Mouse (Mus musculus) CD4-positive, CD25-positive, alpha-beta regulatory T cell, adult 4 months (primary cell): ENCODE measurements around the gene Dennd6a. TPM values are rescaled to one million over a fixed set of nuclear protein-coding genes. Genes with fewer than 3 reads are reported as not detected.

Experiments
- ATAC-seq: one replicate; pipeline ENCODE4 v1.8.0; 2017
- polyA plus RNA-seq, 2 experiments: library from polyadenylated mRNA; unstranded; fragments of 100-300 nt; shearing (Covaris generic); gene quantifications; one replicate each; pipeline ENCODE4 v1.2.1; 2017

Gene Dennd6a
- polyA plus RNA-seq, 2 experiments from 2014 or later: 4.1 to 6.4 TPM

DNA sequence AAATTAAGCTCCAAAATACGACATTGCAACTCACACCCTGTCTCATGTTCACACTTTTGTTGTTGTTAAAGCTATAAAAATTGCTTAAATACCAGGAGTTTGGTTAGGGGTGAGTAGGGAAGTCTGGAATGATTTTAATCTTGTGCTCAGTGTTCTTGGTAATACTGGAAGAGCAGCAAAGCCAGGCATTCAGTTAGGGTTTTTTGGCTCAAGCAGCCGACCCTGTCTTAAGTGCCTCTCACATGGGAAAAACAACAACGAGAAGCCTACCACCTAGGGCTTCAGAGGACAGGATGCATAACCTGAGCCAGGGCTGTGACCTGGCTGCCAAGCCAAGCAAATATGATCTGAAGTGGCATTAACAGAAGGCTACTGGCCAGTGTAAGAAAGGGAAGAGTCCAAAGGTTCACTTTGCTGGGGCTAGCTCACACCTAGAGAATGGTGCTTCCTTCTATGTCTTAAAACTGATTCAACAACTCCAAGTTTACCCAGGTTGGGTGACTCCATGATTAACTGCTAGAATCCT lies 2.7 kb downstream of the Dennd6a start:
- ATAC-seq: no peak

GRCm38 (mm10) chr14:26578791-26579191 lies 5.1 kb downstream of the Dennd6a start:
- ATAC-seq: peak; percentile 16

- ATAC-seq: peak; percentile 79
These were observed 6.0 kb downstream of the Dennd6a start for GRCm38 (mm10) chr14:26579346-26580343.

DNA sequence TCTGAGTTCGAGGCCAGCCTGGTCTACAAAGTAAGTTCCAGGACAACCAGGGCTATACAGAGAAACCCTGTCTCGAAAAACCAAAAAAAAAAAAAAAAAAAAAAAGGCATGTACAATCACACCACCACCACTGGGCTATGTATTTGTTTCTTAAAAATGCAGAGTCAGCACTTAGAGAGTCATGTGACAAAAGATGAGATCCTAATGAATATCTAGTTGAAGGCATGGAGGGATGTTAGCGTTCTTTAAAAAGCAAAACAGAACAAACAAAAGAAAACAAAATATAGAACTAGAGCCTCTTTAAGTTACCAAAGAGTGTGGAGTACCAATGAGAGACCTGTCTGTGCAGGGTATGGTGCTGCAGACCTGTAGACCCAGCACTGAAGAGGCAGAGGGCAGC lies 10.0 kb downstream of the Dennd6a start:
- ATAC-seq: no peak

GRCm38 (mm10) chr14:26587116-26587515 lies 13.5 kb downstream of the Dennd6a start:
- ATAC-seq: peak; percentile 23

- ATAC-seq: no peak
These were observed 17.7 kb downstream of the Dennd6a start for GRCm38 (mm10) chr14:26591353-26591752.

DNA sequence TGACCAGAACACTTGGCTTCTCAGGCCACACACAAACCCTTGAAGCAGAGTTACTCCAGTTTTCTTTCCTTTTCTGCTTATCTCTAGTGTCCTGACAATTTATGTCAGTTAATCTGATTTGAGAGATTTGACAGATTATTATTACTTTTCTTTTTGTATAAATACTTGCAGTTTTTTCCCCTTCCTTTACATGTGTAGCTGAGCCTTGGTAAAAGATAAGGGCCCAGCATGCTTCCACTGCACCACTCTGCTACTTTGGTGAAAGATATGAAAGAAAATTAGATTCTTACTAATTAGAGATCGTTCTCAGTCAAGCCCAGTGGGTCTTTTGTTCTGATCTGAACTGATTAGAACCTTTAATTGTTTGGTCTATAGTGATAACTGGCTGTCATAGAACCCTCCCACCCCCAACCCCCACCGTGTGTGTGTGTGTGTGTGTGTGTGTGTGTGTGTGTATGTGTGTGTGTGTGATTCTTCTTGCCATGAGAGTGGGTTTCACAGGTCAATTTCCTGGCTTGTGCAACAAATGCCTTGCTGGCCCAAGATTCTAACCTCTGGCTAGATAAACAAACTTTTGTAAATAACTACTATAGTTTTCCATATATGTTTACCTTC lies 19.7 kb downstream of the Dennd6a start:
- ATAC-seq: no peak

DNA sequence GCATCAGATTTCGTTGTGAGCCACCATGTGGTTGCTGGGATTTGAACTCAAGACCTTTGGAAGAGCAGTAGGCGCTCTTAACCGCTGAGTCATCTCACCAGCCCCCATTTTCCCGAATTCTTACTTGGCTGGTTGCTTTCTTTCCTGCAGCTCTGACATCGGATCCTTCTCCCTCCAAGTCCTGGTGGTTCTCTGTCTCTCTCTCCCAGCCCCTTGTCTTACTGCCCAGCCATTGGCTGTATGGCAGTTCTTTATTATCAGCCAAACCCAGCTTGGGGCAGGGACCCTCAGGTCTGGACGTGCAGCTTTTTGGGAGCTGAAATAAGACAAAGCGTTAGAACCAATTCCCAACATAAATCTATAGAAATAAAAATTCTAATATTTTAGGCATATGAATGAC lies 21.5 kb downstream of the Dennd6a start:
- no peak for ATAC-seq

DNA sequence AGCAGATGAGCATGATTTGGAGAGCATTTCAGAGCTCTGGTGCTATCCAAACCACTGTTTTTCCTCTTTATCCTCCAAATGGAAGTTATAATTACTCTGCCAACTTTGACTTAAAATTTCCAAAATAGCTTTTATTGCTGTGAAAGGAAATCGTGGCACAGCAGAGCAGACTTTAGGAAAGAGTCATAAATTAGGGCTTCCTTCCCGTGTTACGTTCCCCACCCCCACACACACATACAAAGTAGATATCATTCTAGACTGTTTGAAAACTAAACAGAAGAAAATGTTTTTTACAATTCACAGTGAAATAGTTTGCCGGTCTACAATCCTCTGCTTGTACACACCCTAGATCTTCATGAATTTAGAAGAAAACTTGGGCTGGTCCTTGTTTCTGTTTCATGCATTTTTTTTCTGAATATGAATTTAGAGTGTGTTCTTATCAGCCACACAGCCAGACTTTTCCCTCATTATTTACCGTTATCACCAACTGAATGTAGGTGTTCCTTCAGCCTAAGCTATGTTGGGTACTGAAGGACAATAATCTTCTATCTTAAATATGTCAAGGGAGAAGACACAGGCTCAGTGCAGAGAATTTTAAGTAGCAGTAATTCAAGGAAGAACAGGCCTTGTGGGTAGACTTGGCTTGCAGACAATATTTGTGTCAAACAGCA lies 22.2 kb downstream of the Dennd6a start:
- ATAC-seq: no peak

DNA sequence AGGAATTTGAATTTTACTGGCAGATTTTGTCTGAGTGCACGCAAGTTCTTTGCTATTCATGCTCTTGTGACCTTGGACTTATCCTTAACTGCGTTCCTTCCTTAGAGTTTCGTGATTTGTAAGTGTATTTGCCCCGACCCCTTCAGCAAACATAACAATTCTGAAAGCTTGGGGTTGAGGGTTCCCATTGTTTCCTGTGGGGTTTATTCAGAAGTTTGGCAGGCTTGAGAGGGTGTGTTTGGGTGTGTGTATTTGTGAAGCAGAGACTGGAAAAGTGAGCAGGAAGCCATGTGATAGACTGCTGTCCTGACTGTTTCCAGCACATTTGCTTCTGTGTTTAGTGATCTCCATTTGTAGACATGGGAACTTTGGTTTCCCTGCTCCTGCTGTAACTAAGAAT lies 31.7 kb downstream of the Dennd6a start:
- no peak for ATAC-seq

GRCm38 (mm10) chr14:26609674-26610073 lies 36.0 kb downstream of the Dennd6a start:
- ATAC-seq: no peak

DNA sequence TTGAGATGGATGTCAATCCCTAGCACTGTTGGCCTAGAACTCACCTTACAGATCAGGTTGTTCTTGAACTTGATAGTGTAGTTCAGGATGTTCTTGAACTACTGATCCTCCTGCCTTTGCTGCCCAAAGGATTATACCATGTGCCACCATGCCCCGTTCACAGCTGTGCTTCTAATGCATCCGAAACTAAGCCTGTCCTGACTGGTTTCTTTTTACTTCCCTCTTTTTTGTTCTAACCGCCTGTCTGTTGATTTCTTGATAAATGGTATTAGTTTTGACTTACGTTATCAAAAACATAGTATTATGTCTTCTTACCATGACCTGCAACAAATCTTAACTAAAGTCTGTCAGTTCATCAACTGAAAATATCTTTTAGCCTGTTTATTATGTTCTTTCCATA lies 37.0 kb downstream of the Dennd6a start:
- no peak for ATAC-seq

DNA sequence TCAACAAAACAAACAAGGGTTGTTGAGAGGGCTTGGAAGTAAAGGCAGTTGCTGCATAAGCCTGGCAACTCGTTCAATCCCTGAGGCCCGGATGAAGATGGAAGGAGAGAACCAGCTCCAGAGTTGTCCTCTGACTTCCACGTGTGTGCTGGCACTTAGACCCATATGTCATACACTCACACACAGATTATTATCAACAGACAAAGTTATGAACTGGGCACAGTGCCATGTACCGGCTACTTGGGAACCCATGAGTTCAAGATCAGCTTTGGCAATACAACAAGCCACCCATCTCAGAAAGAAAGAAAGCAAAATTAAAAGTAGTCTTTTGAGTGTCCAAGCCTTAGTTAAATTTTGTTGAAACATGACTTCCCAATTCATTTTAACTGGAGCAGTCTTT lies 51.6 kb downstream of the Dennd6a start:
- ATAC-seq: no peak

DNA sequence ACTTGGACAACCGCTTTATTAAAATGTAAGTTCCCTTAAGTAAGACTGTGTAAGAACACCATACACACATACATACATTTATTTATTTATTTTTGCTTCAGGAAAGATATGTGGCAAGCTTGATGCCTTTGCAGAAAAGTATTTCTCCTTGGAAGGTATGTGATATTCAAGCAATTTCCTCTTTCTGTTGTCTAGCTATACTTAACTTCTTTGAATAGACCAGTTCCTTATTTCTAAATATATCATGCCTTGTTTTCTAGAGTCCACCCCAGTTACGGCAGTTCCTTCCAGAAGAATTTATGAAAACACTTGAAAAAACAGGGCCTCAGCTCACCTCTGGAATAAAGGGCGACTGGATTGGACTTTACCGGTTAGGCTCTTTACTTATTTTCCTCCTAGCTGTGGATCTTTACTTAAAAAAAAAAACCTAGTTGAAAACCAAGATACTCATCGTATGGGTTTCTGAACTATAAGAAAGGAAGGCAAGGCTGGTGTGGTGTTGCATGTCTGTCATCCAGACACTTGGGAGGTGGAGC lies 53.0 kb downstream of the Dennd6a start:
- no peak for ATAC-seq

- ATAC-seq: no peak
These were observed 63.6 kb downstream of the Dennd6a start for GRCm38 (mm10) chr14:26637025-26637850.

DNA sequence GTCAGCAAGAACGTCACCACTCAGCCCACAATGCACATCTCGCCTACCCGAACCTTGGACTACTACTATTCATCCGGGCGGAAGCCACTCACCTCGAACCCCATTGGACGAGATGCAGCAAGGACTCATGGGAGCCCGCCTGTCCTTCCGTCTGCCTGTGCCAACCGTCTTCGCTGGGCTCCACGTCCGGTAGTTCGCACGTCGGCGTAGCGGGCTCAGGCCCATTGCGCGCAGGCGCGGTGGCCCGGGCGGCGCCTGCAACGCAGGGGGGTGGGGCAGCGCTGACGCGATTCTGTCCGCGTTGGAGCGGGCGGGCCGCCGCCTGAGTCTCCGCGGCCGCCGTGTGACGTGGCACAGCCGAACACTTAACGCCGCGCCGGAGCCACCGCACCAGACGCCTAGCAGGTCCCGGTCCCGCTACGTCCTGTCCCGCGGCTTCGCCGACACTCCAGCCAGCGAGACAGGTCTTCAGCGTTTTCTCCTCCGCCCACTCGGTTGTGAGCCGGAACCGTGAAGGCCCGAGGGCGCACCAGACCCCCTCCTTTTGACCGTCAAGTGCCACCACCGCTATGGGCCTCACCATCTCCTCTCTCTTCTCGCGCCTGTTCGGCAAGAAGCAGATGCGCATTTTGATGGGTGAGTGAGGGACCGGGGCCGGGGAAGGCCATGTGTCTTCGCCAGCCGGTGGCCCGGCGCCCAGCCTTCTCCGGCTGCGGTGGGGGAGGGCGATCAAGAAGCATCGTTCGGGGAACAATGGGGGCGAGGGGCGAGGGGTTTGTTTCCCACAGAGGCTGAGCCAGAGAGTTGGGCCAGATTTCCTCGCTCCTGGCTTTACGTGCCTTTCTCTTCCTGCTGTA lies 64.4 kb downstream of the Dennd6a start, which contains the start of gene Arf4:
Arf4 (plus strand) TSS at position 224 of the 857 bp plus-strand sequence.
- peak; percentile 89 for ATAC-seq

GRCm38 (mm10) chr14:26638708-26639084 lies 65.0 kb downstream of the Dennd6a start:
- ATAC-seq: peak; percentile 14

DNA sequence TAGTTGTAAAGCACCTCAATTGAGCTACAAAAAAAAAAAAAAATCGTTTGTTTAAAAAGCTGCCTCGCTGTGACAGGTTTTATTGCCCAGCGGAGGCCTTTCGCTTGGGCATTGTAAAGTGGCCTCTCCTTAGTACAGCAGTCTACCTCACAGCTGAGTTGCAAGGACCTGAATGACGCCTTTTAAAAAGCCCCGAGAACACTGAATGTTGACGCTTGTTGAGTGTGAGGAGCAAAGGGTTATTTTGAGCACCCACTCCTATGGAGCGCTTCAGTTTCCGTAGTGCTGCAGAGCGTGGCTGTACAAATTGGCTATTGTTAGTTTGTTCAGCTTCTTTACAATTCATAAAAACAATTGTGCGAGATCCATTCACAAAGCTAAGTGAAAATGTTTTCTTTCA lies 65.6 kb downstream of the Dennd6a start:
- ATAC-seq: peak; percentile 4

DNA sequence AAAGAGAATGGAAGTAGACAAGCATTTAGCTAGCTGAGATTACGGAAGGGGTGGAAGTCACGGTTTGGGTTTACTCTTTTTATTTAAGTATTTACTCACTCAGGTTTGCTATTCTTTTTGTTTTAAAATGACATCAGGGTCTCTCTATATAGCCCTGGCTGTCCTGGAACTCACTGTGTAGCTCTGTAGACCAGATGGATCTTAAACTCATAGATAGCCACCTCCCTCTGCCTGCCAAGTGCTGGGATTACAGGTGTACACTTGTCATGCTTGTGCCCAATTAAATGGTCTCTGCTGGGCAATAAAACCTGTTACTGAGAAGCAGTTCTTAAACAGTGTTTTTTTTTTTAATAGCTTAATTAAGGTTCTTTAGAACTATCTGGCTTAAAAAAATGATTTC lies 66.3 kb downstream of the Dennd6a start:
- ATAC-seq: no peak

GRCm38 (mm10) chr14:26643006-26643624 lies 69.5 kb downstream of the Dennd6a start:
- no peak for ATAC-seq
